Mouse (Mus musculus): Measurements from ENCODE around the gene Brd9. TPM values are rescaled to one million over a fixed set of nuclear protein-coding genes. Genes with fewer than 3 reads are reported as not detected.

Gene Brd9
- polyA plus RNA-seq (2011; ENCODE audit: insufficient read depth, insufficient read length, low read depth, missing spikeins), result 26.3 and 30.7 TPM in 2 replicates

- Histone ChIP-seq H3K27ac (ENCODE audit: insufficient read depth, low read length) (peak within 1 kb of the TSS; percentile 76), H3K27me3 (ENCODE audit: control insufficient read depth, insufficient read depth, low read length, poor library complexity, severe bottlenecking) (no peaks in the 10 kb centered on the region), H3K36me3 (ENCODE audit: control insufficient read depth, insufficient read depth, low read length, poor library complexity, severe bottlenecking) (peaks cover 11% of the 10 kb centered on the region), H3K9ac (ENCODE audit: low read depth, poor library complexity, severe bottlenecking) (peak within 1 kb of the TSS; percentile 75), H3K9me3 (replicated peaks; ENCODE audit: control insufficient read depth, insufficient read depth, low read length, poor library complexity, severe bottlenecking) (no peaks in the 10 kb centered on the region), H3K4me3 (ENCODE audit: low read depth, low read length) (peak within 1 kb of the TSS; percentile 96), H3K4me1 (ENCODE audit: control insufficient read depth, insufficient read depth, low read length) (no peaks in the 10 kb centered on the region)
- TF ChIP-seq CTCF (IDR thresholded peaks at IDR 0.05; ENCODE audit: low read depth, low read length) (no peak), EP300 (IDR thresholded peaks at IDR 0.05; ENCODE audit: insufficient read depth, low read depth, low read length) (no peak), POLR2A (IDR thresholded peaks at IDR 0.05; ENCODE audit: insufficient read depth, low read length) (no peak)
These were observed at the start of gene Brd9, which contains the start of gene Trip13 for GRCm38 (mm10) chr13:73937321-73938176. Gene Brd9, plus strand, starts transcription at chr13:73937811. Gene Trip13, minus strand, starts transcription at chr13:73937784.

GRCm38 (mm10) chr13:73892493-73893178, 45.0 kb upstream of the Brd9 start:
- TF ChIP-seq CTCF (IDR thresholded peaks at IDR 0.05; ENCODE audit: low read depth, low read length), result no peak
- no peak for TF ChIP-seq POLR2A (IDR thresholded peaks at IDR 0.05; ENCODE audit: insufficient read depth, low read length)
- no peak for TF ChIP-seq EP300 (IDR thresholded peaks at IDR 0.05; ENCODE audit: insufficient read depth, low read depth, low read length)
- H3K9ac ChIP-seq (ENCODE audit: low read depth, poor library complexity, severe bottlenecking), result no peak overlapping the region
- H3K27ac ChIP-seq (ENCODE audit: insufficient read depth, low read length), result no peak overlapping the region

GRCm38 (mm10) chr13:73897561-73897960, 40.0 kb upstream of the Brd9 start:
- TF ChIP-seq POLR2A (IDR thresholded peaks at IDR 0.05; ENCODE audit: insufficient read depth, low read length) (no peak), EP300 (IDR thresholded peaks at IDR 0.05; ENCODE audit: insufficient read depth, low read depth, low read length) (no peak), CTCF (IDR thresholded peaks at IDR 0.05; ENCODE audit: low read depth, low read length) (no peak)
- no peak overlapping the region for H3K27ac ChIP-seq (ENCODE audit: insufficient read depth, low read length)
- no peaks in the 10 kb centered on the region for H3K4me1 ChIP-seq (ENCODE audit: control insufficient read depth, insufficient read depth, low read length)

More at GRCm38 (mm10) chr13:73892493-73893178, 45.0 kb upstream of the Brd9 start:
- Histone ChIP-seq H3K9me3 (replicated peaks; ENCODE audit: control insufficient read depth, insufficient read depth, low read length, poor library complexity, severe bottlenecking) (no peaks in the 10 kb centered on the region), H3K4me1 (ENCODE audit: control insufficient read depth, insufficient read depth, low read length) (no peaks in the 10 kb centered on the region), H3K27me3 (ENCODE audit: control insufficient read depth, insufficient read depth, low read length, poor library complexity, severe bottlenecking) (no peaks in the 10 kb centered on the region), H3K36me3 (ENCODE audit: control insufficient read depth, insufficient read depth, low read length, poor library complexity, severe bottlenecking) (no peaks in the 10 kb centered on the region), H3K4me3 (ENCODE audit: low read depth, low read length) (no peak overlapping the region)

GRCm38 (mm10) chr13:73907136-73907535, 30.5 kb upstream of the Brd9 start:
- H3K27me3 ChIP-seq (ENCODE audit: control insufficient read depth, insufficient read depth, low read length, poor library complexity, severe bottlenecking), result no peaks in the 10 kb centered on the region
- no peak overlapping the region for H3K4me3 ChIP-seq (ENCODE audit: low read depth, low read length)
- no peak overlapping the region for H3K9ac ChIP-seq (ENCODE audit: low read depth, poor library complexity, severe bottlenecking)
- TF ChIP-seq POLR2A (IDR thresholded peaks at IDR 0.05; ENCODE audit: insufficient read depth, low read length) (no peak), CTCF (IDR thresholded peaks at IDR 0.05; ENCODE audit: low read depth, low read length) (no peak), EP300 (IDR thresholded peaks at IDR 0.05; ENCODE audit: insufficient read depth, low read depth, low read length) (no peak)
- H3K4me1 ChIP-seq (ENCODE audit: control insufficient read depth, insufficient read depth, low read length), result no peaks in the 10 kb centered on the region
- H3K36me3 ChIP-seq (ENCODE audit: control insufficient read depth, insufficient read depth, low read length, poor library complexity, severe bottlenecking), result 0 out of 2 replicates have a peak, but pooled peaks cover 3% of the 10 kb centered on the region
- H3K27ac ChIP-seq (ENCODE audit: insufficient read depth, low read length), result no peak overlapping the region
- no peaks in the 10 kb centered on the region for H3K9me3 ChIP-seq (replicated peaks; ENCODE audit: control insufficient read depth, insufficient read depth, low read length, poor library complexity, severe bottlenecking)

More at GRCm38 (mm10) chr13:73897561-73897960, 40.0 kb upstream of the Brd9 start:
- no peaks in the 10 kb centered on the region for H3K36me3 ChIP-seq (ENCODE audit: control insufficient read depth, insufficient read depth, low read length, poor library complexity, severe bottlenecking)
- no peaks in the 10 kb centered on the region for H3K27me3 ChIP-seq (ENCODE audit: control insufficient read depth, insufficient read depth, low read length, poor library complexity, severe bottlenecking)
- no peaks in the 10 kb centered on the region for H3K9me3 ChIP-seq (replicated peaks; ENCODE audit: control insufficient read depth, insufficient read depth, low read length, poor library complexity, severe bottlenecking)
- H3K4me3 ChIP-seq (ENCODE audit: low read depth, low read length), result no peak overlapping the region
- no peak overlapping the region for H3K9ac ChIP-seq (ENCODE audit: low read depth, poor library complexity, severe bottlenecking)

GRCm38 (mm10) chr13:73907683-73908412, 29.8 kb upstream of the Brd9 start:
- H3K27ac ChIP-seq (ENCODE audit: insufficient read depth, low read length), result no peak overlapping the region
- peaks cover 6% of the 10 kb centered on the region; the same call in 1 of the 2 replicates for H3K36me3 ChIP-seq (ENCODE audit: control insufficient read depth, insufficient read depth, low read length, poor library complexity, severe bottlenecking)
- no peaks in the 10 kb centered on the region for H3K27me3 ChIP-seq (ENCODE audit: control insufficient read depth, insufficient read depth, low read length, poor library complexity, severe bottlenecking)
- no peaks in the 10 kb centered on the region for H3K9me3 ChIP-seq (replicated peaks; ENCODE audit: control insufficient read depth, insufficient read depth, low read length, poor library complexity, severe bottlenecking)
- no peak overlapping the region for H3K4me3 ChIP-seq (ENCODE audit: low read depth, low read length)
- peak; percentile 35 for TF ChIP-seq CTCF (IDR thresholded peaks at IDR 0.05; ENCODE audit: low read depth, low read length)
- no peak for TF ChIP-seq POLR2A (IDR thresholded peaks at IDR 0.05; ENCODE audit: insufficient read depth, low read length)
- no peak overlapping the region for H3K9ac ChIP-seq (ENCODE audit: low read depth, poor library complexity, severe bottlenecking)
- H3K4me1 ChIP-seq (ENCODE audit: control insufficient read depth, insufficient read depth, low read length), result no peaks in the 10 kb centered on the region
